Mouse (Mus musculus): Measurements from ENCODE around the gene Hus1.

- TF ChIP-seq EP300 (IDR thresholded peaks at IDR 0.05) = no peak
- peak; percentile 72 for TF ChIP-seq CTCF (IDR thresholded peaks at IDR 0.05)
These were observed 54.0 kb downstream of the Hus1 start for GRCm38 (mm10) chr11:8957023-8957422.
